Mouse (Mus musculus) liver, embryonic 14.5 days (tissue): ENCODE measurements around the gene Pcnt.

ENCODE experiments used
- CTCF ChIP-seq: IDR thresholded peaks from 2 replicates; pipeline ENCODE4 v1.5.1; 2016; ENCODE audit warnings: antibody characterized with exemption, low read depth, control low read depth
- EP300 ChIP-seq: IDR thresholded peaks from 2 replicates; pipeline ENCODE4 v1.6.1; 2016; ENCODE audit warnings: antibody characterized with exemption, low read depth

- TF ChIP-seq CTCF (no peak), EP300 (no peak)
Observed at GRCm38 (mm10) chr10:76425674-76426073, 16.9 kb downstream of the Pcnt start.
